Mouse (Mus musculus): ENCODE results near the gene Ddah1.

DNA sequence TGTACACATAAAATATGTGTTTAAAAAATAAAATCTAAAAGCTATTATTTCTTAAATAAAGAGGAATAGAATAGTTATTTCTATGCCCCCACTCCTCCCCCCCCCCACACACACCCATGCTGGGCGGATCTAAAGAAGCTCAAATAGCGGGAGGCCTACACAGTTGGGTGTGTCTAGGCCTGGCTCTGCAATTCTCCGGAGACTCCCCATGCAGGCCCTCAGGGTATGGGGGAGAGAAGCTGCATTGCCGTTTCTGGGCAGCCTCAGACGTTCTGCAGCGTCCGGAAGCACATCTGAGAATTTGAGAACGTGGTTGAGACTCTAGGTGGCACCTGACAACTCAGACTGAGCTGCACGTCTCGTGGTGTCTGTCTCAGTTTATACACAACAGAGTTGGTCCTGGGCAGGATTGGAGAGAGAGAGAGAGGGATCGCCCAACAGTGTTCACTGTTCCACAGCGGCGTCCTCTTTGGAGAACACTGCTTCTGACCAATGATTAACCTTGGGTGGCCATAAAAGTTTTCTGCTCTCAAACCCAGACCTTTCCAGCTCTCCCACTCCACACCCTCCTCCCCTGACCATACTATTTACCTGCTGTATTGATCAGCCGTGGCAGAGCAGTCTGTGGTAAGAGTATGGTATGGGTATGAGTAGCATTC lies 22.4 kb downstream of the Ddah1 start:
- TF ChIP-seq CTCF (IDR thresholded peaks at IDR 0.05; ENCODE audit: low read depth, low read length) (no peak), POLR2A (IDR thresholded peaks at IDR 0.05; ENCODE audit: borderline replicate concordance, low read depth, low read length) (no peak)

Measured in bone marrow macrophage, adult 2 months (primary cell).